Mouse (Mus musculus): ENCODE results near the gene E2f6.

E2f6 gene

DNA sequence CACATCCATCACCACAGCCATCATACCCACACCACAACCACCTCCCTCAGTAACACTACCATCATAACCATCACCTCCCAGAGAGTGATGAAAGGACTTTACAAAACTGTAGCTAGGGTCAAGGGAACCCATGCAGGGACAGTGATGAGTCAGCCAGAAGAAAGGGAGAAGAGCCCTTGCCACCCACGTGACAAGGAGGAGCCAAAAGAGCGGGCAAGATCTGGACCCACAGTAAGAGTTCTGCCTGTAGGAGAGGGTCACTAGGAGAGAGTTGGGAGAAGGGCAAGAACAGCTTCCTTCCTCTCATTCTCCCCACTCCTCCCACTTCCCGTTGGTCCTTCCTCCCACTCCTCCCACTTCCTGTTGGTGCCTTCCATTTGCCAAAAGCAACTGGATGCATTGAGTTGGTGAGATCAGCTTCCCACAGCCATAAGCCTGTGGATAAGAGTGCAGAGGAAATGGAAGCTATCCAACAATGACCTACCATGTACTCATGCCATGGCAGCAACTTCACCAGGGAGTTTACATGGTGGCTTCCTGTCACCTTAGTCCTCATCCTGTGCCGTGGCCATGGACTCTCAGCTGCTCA, 36.5 kb downstream of the E2f6 start:
- DNase-seq (ENCODE audit: low read depth, low spot score) = no peak

DNA sequence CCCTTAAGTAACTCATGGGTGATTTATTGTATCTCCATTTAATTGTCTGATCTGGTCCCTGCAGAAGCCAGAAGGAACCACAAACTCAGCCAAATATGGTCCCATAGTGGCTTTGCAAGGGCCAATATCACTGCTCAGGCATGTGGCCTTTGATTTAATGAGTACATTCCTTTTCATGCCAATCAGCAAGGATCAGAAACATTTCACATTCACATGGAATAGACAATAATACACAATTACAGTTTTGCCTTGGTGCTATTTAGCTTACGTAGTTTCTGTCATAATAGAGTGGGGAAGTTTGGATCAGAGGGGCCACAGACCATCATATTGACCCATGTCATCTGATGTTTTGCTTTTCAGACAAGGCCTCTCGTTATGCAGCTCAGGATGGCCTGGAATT, 37.7 kb downstream of the E2f6 start:
- DNase-seq (ENCODE audit: low read depth, low spot score) = no peak

DNA sequence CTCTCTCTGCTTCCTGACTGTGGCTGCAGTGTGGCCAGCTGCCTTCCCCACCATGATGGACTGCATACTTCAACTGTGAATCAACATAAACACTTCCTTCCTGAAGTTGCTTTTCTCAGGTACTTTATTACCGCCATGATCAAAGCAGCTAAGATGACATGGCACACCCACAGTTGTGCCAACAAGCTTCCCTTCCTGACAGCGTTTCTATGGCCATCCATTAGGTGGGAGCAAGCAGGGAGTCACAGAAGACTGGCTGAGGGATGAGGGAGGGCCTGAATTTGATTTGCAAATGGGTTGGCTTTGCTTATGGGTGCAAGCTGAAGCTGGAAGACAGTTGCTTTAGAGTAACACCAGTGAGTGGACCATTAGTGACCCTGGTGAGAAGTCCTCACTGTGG, 39.1 kb downstream of the E2f6 start:
- DNase-seq (ENCODE audit: low read depth, low spot score) = no peak

DNA sequence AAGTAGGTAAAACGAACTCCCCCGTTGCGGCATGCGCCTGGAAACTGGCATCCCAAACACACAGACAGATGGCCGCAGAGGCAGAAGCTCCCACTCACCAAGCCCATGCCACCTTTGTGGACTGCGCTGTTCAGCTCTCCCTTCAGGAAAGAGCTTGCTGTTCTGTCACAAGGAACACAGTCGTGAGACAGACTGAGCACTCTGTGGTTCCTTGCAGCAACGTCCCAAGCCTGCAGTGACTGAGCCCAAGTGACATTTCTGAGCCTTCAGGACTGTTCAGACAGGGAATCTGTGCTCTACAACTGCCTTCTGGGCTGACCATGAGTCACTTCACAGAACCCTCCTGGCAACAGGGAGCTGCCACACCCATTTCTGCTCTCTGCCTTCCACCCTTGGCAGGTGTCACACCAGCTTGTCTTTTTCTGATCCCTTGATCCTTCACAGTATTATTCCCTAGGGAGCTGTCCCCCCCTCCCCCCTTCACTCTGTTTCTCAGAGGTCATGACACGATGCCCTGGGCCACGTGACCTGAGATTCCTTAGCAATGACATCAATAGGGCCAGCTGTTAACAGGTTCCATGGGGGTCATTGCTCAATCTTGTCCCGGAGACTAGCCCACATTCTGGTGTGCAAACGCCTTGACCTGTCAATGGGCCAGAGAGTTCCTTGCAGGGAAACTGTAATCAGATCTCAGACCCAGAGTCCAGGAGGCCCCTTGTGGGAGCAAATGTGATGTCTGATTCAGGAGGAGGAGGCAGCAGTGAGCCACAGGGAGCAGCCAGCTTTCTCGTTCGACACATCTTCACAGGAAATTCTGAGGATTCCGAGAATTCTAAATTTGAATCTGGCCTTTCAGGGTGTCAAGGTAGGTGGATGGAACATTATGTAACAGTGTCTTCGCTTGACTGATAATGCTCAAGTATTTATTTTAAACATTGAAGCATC, 39.9 kb downstream of the E2f6 start:
- no peak for DNase-seq (ENCODE audit: low read depth, low spot score)

DNA sequence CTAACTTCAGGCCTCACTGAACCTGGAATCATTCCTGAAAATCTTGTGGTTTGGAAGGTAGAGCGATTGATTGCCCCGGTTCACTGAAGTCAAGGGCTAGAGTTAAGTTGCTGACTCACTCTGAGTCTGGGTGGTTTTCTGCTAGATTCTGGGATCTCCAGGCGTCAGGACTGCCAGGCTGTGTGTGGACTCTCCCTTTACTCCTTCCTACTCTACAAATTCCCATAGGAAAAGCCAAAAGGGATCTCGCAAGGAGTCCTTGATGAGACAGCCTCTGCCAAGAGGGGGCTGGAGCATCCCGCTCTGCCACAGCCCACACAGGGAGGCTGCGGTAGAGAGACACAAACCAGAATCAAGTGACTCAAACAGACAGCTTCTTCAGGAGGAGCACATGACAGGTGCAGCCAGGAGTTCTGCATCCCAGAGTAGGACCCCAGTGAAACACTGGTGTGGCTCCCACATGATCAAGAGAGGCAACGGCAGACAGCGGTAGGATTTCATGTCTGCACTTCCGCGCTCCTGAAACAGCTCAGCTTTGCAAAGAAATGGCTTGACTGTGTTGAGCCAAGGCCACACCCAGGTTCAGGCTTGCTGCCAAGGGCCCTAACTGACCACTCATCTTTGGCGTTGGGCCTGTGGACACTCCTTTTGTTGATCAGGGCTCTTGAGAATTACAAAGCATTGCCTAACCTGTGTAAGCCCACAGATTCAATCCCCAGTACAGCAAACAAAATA, 42.8 kb downstream of the E2f6 start:
- no peak for DNase-seq (ENCODE audit: low read depth, low spot score)

DNA sequence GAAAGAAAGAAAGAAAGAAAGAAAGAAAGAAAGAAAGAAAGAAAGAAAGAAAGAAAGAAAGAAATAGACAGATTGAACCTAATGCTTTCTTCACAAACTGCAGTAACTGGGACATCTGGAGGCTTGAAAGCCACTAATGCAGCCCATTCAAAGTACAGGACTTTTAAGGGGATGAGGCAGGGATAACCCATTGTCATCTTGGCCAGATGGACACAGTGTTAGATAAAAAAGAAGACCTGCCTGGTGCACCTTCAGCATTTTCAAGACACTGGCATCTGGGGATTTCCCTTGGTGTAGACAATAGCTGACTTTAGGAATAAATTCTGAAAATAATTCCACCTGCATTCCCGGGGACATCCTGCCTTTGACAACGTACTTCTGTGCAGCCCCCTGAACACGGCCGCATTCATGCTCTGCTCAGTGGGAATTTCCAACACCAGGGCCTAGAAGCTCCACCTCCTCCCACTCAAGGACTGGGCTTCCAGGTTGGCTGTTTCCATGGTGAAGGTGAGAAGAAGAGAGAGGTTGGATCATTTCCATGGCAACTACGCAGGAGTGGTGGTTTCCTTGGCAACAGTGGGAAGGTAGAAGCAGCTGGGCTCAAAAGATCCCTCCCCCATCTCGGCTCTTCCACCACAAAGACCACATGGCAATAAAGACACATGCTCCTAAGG, 45.0 kb downstream of the E2f6 start:
- DNase-seq (ENCODE audit: low read depth, low spot score) = no peak

DNA sequence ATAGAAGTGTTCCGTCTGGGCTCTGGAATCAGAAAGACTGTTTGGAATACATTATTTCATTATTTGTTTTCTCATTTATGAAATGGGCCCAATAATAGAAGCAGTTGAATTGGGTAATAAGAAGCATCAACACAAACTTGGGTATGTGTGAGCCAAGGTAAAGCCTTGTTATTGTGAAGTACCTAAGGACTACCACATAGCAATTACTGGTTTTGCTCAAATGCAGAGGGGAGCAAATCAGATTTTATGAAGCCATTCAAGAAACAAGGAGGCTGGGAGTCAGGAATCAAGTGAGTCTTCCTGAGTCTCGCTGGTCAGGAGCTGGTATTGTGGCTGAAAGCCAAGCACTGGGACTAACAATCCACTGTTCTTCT, 45.5 kb downstream of the E2f6 start:
- no peak for DNase-seq (ENCODE audit: low read depth, low spot score)

DNA sequence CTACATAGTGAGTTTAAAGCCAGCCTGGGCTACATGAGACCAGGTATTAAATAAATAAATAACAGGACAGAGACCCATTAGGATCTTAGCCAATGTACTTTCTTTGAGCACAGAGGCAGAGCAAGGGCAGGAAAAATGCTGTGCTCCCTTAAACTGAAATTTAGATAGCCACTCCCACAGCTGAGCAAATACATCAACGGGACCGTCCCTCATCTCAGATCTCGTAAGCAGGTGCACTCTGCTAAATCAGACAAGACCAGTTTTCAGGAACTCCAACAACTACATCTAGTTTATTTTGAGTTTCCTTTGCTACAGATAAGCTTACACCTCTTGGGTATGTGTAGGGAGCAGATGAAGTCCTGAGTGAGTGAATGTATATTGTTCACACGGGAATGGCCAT, 47.3 kb downstream of the E2f6 start:
- DNase-seq (ENCODE audit: low read depth, low spot score) = no peak

DNA sequence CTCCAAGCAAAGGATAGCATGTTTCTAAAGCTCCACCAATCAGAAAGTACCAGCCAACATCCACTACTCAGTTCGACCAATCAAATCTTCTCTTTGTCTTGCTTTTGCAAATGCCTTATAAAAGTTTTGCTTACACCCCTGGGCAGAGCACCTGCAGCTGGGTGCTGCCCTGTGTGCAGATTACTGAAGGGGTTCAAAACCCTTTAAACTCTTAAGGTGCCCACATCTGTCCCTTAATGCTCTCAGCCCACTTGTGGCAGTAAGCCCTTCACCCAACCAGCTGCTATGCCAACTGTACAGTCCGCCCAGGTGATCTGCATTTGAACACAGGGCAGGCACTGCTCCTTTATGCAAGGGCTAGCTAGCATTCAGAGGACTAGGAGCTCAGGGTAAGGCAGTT, 49.0 kb downstream of the E2f6 start:
- DNase-seq (ENCODE audit: low read depth, low spot score) = no peak

DNA sequence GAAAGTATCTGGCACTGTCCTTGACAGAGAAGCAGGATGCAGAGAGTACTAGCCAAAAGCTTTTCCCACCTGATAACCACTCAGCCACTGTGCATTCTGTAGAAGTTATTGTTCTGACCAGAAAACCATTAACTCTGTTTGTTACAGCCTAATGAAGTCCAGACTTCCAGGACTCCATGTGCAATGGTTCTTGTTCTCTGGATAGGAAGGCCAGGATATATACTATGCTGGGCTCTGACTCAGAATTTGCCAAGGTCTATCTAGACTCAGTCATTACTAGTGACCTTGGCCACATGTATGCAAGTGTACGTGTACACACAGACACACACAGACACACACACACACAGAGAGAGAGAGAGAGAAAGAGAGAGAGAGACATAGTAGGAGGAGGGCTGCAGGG, 49.8 kb downstream of the E2f6 start:
- no peak for DNase-seq (ENCODE audit: low read depth, low spot score)

DNA sequence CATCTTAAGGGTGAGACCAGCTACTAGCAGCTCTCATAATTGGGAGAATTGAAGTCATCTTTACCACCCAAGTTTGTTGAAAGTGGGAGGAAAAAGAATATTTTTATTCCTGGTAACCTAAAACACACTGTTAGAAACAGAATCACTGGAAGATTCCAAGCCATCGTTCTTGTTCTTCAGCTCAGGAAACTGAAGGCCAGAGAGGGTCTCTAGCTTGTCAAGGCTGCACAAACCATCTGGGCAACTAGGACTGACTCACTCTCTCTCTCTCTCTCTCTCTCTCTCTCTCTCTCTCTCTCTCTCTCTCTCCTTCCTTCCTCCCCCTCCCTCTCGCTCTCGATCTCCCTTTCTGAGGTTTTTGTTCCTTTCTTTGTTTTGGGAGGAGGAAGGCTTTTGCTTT, 50.2 kb downstream of the E2f6 start:
- no peak for DNase-seq (ENCODE audit: low read depth, low spot score)

DNA sequence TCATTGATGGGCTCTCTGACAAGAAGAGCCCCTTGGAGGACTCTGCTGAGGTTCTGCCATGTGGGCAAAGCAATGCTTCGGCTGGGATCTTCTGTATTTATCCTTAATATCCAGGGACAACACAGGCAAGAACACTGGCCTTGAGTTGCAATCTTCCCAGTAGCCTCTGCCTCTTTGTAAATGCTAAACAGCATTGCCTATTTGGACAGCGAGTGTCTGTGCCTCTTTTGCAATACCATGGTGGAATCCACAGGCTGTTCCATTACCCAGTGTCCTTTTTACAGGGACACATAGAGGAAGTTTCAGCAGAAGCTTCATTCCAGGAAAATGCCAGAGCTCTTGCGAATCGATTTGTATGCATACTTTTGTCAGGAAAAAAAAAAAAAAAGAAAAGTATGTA, 53.7 kb downstream of the E2f6 start:
- DNase-seq (ENCODE audit: low read depth, low spot score) = no peak

DNA sequence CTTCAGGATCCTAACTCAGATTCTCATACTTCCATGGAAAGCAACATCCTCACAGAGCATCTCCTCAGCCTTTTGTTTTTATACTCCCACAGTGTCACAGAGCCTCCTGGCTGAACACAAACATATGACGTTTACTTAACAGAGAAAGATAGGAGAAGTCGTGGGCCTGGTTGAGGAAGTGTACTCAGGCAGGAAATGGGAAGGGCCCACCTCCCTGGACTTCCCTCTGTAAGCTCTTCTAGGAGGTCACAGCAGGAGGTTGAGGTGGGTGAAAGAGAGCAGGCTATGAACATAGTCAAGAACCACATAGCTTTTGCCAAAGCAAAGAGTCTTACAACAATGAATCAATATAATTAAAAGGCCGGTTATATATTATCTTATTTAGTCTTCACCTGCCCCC, 55.1 kb downstream of the E2f6 start:
- DNase-seq (ENCODE audit: low read depth, low spot score) = no peak

DNA sequence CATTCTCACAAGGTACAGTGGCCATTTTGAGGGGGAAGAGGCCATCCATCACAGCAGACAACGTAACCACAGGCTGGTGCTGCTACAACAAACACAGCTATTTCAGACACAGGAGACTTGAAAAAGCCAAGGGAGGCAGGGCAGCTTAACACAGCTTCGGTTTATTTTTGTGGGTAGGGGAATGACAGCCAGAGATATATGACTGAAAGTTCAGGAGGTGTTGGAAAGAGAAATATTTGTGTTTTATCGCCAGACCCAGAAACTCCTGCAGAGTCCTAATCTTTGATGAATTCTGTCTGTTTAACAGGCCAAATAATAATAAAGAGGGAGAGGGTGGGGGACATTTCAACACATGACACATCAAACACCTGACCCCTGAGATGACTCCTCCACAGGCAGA, 55.7 kb downstream of the E2f6 start:
- DNase-seq (ENCODE audit: low read depth, low spot score) = no peak

DNA sequence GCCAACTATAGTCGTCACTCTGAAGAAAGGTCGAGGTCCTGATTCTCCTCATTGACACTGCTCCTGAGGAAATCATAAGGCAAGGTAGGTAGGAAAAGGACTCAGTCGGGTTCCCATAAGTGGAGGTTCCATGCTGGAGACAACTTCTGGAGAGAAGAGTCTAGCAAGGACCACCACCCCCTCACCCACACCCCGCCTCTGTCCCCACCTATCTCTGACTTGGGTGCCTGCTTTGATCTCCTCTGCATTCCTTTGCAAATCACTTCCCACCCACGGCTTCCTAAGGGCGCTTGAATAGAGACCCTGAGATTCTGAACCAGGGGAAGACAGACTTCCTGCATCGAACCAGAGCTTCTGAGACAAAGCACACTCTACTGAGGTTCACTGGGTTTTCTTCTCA, 56.5 kb downstream of the E2f6 start:
- no peak for DNase-seq (ENCODE audit: low read depth, low spot score)

DNA sequence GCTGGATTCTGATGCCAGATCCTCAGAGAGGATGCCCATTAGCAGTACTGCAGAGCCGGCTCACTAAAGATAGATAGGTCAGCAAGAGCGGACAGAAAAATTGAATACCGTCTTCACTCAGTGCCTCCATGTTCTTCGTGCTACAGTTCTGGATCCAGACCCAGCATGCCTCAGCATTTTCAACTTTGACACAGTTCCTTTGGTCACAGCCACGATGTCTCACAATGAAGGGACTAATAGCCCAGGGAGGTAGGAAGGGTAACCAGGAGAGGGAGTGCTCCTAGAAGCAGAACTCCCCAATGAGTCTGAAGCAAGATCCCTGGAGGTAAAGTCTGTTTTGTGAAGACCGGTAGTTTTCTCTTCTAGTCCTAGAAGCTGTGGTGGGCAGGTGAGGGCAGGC, 57.9 kb downstream of the E2f6 start:
- no peak for DNase-seq (ENCODE audit: low read depth, low spot score)

DNA sequence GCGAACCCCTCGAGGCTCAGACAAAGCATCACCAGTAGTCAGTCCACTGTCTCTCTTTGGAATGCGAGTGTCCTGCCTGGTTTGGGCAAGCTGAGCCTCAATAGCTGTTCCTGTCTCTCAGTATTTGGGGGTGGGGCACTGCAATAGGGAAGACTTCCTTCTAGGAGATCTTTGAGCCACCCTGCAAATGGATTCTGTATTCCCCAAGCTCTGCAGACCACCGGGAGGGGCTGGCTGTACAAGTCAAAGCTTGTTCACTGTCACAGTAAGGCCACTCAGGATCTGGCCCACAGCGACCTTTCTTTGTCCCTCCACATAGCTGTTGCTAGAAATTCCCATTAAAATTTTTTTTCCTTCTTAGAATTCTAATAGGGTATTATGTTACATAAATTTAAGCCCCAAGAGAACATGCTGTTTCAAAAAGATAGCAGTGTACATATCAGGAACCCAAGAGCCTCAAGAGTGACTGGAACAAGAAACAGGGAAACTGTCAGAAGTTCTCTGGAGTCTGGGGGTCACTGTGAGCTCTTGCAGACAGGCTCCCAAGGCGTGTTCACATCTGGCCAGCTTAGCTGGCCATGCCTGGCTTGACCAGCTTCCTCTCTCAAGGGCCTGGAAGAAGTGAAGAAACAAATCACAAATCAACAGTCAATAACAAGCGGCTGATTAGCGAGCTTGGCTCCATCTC, 58.5 kb downstream of the E2f6 start:
- no peak for DNase-seq (ENCODE audit: low read depth, low spot score)

DNA sequence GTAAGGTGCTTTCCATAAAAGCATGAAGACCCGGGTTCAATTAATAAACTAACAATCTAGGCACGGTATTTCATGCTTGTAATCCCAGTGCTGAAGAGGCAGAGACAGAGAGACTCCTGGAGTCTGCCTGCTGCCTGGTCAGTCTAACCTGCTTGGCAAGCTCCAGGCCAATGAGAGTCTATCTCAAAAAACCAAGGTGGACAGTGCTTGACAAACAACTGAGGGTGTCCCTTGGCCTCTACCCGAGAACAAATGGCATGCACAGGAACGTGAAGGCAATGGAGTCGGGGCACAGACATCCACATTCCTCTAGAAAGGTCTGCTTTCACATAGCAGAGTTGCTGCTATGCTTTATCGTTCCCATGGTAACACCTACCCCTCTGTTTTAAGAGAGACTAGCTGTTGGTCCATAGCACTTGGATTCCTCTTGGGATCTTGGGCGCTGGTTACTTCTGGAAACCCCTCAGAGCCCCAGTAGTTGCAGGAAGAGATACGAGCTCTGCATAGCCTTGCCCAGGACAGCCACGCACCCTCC, 59.2 kb downstream of the E2f6 start:
- DNase-seq (ENCODE audit: low read depth, low spot score) = no peak

DNA sequence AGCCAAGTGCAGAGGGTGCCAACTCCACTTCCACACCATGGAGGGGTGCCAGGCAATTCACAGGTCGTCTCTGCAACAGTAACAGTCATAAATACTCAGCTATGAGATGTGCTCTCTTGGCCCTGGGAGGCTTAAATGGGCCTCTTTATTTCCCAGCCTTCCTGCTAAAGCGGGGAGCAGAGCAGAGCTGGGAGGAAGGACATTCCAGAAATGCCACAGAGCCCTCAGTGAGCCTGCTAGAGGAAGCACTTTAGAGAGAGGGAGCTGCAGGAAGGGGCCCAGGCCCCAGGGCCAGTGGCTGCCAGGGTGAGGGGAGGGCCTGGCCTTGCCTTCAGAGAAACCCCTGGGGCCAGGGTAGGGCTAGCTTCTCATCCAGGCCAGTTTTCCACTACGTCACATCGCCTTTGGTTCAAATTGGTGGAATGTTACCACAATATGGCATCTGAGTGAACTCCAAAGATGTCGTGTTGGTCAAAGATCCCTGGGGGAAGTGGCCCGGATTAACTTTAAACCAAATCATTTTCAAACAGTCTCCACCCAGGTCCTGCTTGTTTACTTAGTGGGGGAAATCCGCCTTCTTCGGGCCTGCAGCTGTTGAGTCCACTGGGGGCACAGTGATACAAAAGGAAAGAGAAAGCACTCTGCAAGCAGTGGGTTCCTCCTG, 59.8 kb downstream of the E2f6 start:
- no peak for DNase-seq (ENCODE audit: low read depth, low spot score)

DNA sequence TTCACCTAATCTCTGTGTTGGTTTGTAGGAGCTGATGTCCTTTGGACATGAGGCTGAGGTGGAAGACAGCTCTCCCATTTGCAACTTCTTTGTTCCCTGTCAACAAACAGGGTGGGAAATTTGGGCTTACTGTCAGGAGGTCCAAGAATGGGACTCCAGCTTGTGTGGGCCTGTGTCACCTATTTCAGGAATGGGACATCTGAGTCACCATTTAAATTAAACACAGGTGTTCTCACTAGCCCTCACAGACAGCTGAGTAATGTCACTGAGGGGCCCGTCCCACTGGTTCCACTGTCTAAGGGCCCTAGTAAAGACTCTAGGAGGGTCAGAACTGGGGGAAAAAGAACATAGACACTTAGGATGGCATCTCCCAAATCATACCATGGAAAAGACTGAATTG, 61.2 kb downstream of the E2f6 start:
- no peak for DNase-seq (ENCODE audit: low read depth, low spot score)

DNA sequence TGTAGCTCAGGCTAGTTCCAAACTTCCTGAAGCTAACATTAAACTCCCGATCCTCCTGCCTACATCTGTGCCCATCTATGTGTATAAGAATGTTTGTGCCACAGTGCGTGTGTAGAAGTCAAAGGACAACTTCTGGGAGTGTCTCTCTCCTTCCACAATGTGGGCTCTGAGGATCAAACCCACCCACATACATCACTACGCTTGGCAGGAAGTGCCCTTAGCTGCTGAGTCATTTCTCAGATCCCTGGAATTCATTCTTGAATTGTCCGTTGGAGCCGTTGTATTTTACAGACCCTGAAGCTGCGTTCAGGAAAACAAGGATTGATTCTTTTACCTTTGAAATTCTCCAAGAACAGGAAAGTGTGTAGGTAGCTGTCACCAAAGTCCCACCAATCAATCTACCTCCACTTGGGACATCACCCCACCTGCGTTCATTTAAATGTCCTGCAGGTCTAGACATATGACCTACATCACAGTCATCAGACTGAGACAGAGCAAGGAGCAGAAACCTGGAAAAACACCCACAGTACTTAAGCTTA, 62.2 kb downstream of the E2f6 start:
- DNase-seq (ENCODE audit: low read depth, low spot score) = no peak
